Mouse (Mus musculus) bone marrow, adult 2 months (tissue): ENCODE data around the gene Tmem117.

Source experiments
- CTCF ChIP-seq: fragments of 200-500 bp; IDR thresholded peaks from 2 replicates; pipeline ENCODE4 v1.5.1; 2011; ENCODE audit warnings: low read length, control low read depth; ENCODE audit not compliant: control insufficient read depth, insufficient read depth
- POLR2A ChIP-seq: fragments of 200-500 bp; IDR thresholded peaks from 2 replicates; pipeline ENCODE4 v1.6.1; 2011; ENCODE audit warnings: low read depth, mild to moderate bottlenecking, control low read depth, low read length, borderline replicate concordance; ENCODE audit not compliant: control insufficient read depth

- TF ChIP-seq POLR2A = no peak
- TF ChIP-seq CTCF = no peak
These were observed 60.3 kb downstream of the Tmem117 start for GRCm38 (mm10) chr15:94689195-94689883.
